Mouse (Mus musculus): ENCODE measurements around the gene Bik. TPM values are rescaled to one million over a fixed set of nuclear protein-coding genes. Genes with fewer than 3 reads are reported as not detected.

Bik gene
- polyA plus RNA-seq, 1 experiment from 2014 or later, result 11.0 TPM

- no peaks in the 10 kb centered on the region for H3K27me3 ChIP-seq
- peak overlapping the region; percentile 65; the same call in 1 of the 2 replicates for H3K9ac ChIP-seq
- H3K27ac ChIP-seq, result peak overlapping the region; percentile 68
- peak overlapping the region; percentile 51 for H3K4me3 ChIP-seq (replicated peaks)
- H3K9me3 ChIP-seq (replicated peaks), result no peaks in the 10 kb centered on the region
- peaks cover 16% of the 10 kb centered on the region for H3K4me1 ChIP-seq
- peak overlapping the region; percentile 98 for H3K4me2 ChIP-seq
- 0 out of 2 replicates have a peak, but pooled peaks have one; percentile 16 for ATAC-seq (replicated peaks; ENCODE audit: low FRiP score)
- 37% methylated on average over 15 of the region's 15 CpGs for WGBS
- H3K36me3 ChIP-seq, result no peaks in the 10 kb centered on the region
Measured at GRCm38 (mm10) chr15:83562626-83563270, 36.1 kb downstream of the Bik start.

GRCm38 (mm10) chr15:83563327-83563856 lies 36.7 kb downstream of the Bik start, which contains the start of the genes Tspo and Mcat:
Tspo (plus strand) TSS chr15:83563592.
Mcat (minus strand) TSS chr15:83563787.
- Histone ChIP-seq H3K9ac (peak within 1 kb of the TSS; percentile 65), H3K27ac (peak within 1 kb of the TSS; percentile 68), H3K4me2 (peak within 1 kb of the TSS; percentile 98), H3K36me3 (no peaks in the 10 kb centered on the region), H3K4me1 (peaks cover 16% of the 10 kb centered on the region), H3K9me3 (replicated peaks) (no peaks in the 10 kb centered on the region), H3K27me3 (no peaks in the 10 kb centered on the region), H3K4me3 (replicated peaks) (peak within 1 kb of the TSS; percentile 51)
- ATAC-seq (replicated peaks; ENCODE audit: low FRiP score), result peak; percentile 68
- under 1% methylated on average over 28 of the region's 28 CpGs for WGBS

DNA sequence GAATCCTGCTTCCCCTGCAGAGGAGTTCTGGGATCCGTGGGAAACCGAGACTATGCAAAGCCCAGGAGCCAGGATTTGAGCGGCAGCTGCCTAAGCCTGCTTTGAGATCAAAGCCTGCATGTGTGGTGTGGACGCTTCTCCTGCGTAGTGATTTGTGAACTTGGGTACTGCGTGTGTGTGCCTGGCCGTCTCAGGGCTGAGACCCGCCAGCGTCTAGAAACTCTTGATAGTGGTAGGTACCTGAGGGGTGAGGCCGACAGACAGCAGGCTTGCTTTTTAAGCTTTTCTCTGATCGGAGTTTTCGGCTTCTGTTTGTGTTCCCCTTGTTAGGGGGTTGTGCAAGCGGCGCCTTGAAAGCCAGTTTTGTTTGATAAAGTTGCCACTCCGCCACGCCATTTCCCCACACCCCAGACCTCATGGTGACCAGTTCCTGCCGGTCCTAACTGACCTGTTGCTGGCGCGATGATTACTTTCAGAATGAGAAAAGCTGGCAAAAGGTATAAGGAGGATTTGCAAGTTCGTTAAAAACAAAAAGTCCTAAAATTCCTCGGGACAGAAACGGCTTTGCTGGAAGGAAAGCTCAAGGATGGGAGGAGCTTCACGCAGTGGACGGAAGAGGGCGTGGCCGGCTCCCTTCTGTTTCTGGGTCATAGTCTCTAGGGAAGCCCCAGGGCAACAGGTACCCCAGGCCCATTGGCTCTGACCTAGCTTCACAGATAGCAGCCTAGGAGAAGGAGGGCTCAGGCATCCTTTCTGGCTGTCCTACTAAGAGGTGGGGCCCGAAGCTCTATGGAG lies 37.4 kb downstream of the Bik start:
- Histone ChIP-seq H3K36me3 (no peaks in the 10 kb centered on the region), H3K9me3 (replicated peaks) (no peaks in the 10 kb centered on the region), H3K27me3 (no peaks in the 10 kb centered on the region), H3K4me3 (replicated peaks) (peak overlapping the region; percentile 51), H3K4me1 (peaks cover 16% of the 10 kb centered on the region), H3K9ac (peak overlapping the region; percentile 65), H3K4me2 (peak overlapping the region; percentile 98), H3K27ac (peak overlapping the region; percentile 68)
- ATAC-seq (replicated peaks; ENCODE audit: low FRiP score), result peak; percentile 68
- WGBS, result 2% methylated on average over 27 of the region's 27 CpGs

- Histone ChIP-seq H3K27ac (no peak overlapping the region), H3K36me3 (no peaks in the 10 kb centered on the region), H3K27me3 (no peaks in the 10 kb centered on the region), H3K4me1 (peaks cover 16% of the 10 kb centered on the region), H3K9ac (no peak overlapping the region), H3K4me2 (no peak overlapping the region), H3K9me3 (replicated peaks) (no peaks in the 10 kb centered on the region), H3K4me3 (replicated peaks) (no peak overlapping the region)
- WGBS, result 88% methylated on average over 3 of the region's 3 CpGs
- ATAC-seq (replicated peaks; ENCODE audit: low FRiP score), result no peak; the same call in 1 of the 2 replicates
Measured at GRCm38 (mm10) chr15:83565434-83565833, 38.8 kb downstream of the Bik start.

- Histone ChIP-seq H3K4me3 (replicated peaks) (no peak overlapping the region), H3K9ac (no peak overlapping the region), H3K4me2 (no peak overlapping the region), H3K27me3 (no peaks in the 10 kb centered on the region), H3K9me3 (replicated peaks) (no peaks in the 10 kb centered on the region), H3K4me1 (peaks cover 16% of the 10 kb centered on the region), H3K36me3 (no peaks in the 10 kb centered on the region), H3K27ac (no peak overlapping the region)
- WGBS, result 79% methylated on average over 5 of the region's 5 CpGs
- no peak for ATAC-seq (replicated peaks; ENCODE audit: low FRiP score)
Measured at GRCm38 (mm10) chr15:83566006-83566405, 39.3 kb downstream of the Bik start.

DNA sequence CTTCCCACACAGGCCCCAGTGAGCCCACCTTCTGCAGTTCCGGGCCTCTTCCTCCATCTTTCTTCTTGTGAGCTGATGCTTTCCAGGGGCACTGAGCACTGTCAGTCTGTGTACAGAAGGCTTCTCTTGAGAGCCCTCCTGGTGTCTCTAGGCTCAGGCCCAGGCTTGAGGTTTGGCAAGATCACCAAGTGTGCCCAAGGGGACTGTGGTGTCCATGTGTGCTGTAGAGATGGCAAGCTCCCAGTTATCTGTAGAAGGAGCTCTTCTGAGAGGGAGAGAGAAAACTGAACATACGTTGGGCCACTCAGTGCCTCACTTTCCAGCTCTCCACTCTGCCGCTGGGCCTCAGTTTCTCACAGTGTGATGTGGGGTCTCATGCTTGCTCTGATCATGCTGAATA lies 41.1 kb downstream of the Bik start:
- H3K4me1 ChIP-seq, result peaks cover 12% of the 10 kb centered on the region
- no peak overlapping the region for H3K27ac ChIP-seq
- no peak overlapping the region for H3K4me3 ChIP-seq (replicated peaks)
- 83% methylated on average over 3 of the region's 3 CpGs for WGBS
- no peaks in the 10 kb centered on the region for H3K27me3 ChIP-seq
- H3K9ac ChIP-seq, result no peak overlapping the region
- no peaks in the 10 kb centered on the region for H3K36me3 ChIP-seq
- no peak for ATAC-seq (replicated peaks; ENCODE audit: low FRiP score)
- no peaks in the 10 kb centered on the region for H3K9me3 ChIP-seq (replicated peaks)
- no peak overlapping the region for H3K4me2 ChIP-seq

DNA sequence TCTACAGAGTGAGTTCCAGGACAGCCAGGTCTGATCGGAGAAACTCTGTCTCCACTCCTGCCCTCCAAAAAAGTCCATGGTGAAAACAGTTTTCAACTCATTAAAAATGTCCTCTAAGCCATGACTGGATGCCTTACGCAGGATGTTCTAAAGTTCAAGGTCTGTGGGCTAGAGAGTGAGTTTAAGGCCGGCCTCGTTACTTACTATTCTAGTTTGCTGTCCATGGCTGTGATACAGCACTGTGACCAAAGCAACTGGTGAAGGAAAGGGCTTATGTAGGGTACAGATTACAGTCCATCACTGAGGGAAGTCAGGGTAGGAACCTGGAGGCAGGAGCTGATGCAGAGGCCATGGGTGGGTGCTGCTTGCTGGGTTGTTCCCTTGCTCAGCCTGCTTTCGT lies 41.9 kb downstream of the Bik start:
- peaks cover 5% of the 10 kb centered on the region for H3K4me1 ChIP-seq
- H3K9me3 ChIP-seq (replicated peaks), result no peaks in the 10 kb centered on the region
- H3K27ac ChIP-seq, result no peak overlapping the region
- no peak overlapping the region for H3K4me3 ChIP-seq (replicated peaks)
- no peaks in the 10 kb centered on the region for H3K27me3 ChIP-seq
- no peak overlapping the region for H3K9ac ChIP-seq
- no peak for ATAC-seq (replicated peaks; ENCODE audit: low FRiP score)
- no peak overlapping the region for H3K4me2 ChIP-seq
- WGBS, result 95% methylated on average over 5 of the region's 5 CpGs
- no peaks in the 10 kb centered on the region for H3K36me3 ChIP-seq

GRCm38 (mm10) chr15:83569682-83570081 lies 43.0 kb downstream of the Bik start:
- Histone ChIP-seq H3K36me3 (peaks cover 10% of the 10 kb centered on the region), H3K4me1 (no peaks in the 10 kb centered on the region), H3K4me3 (replicated peaks) (no peak overlapping the region), H3K9ac (no peak overlapping the region), H3K9me3 (replicated peaks) (no peaks in the 10 kb centered on the region), H3K27me3 (no peaks in the 10 kb centered on the region), H3K4me2 (no peak overlapping the region), H3K27ac (no peak overlapping the region)
- 68% methylated on average over 11 of the region's 11 CpGs for WGBS
- no peak for ATAC-seq (replicated peaks; ENCODE audit: low FRiP score)

DNA sequence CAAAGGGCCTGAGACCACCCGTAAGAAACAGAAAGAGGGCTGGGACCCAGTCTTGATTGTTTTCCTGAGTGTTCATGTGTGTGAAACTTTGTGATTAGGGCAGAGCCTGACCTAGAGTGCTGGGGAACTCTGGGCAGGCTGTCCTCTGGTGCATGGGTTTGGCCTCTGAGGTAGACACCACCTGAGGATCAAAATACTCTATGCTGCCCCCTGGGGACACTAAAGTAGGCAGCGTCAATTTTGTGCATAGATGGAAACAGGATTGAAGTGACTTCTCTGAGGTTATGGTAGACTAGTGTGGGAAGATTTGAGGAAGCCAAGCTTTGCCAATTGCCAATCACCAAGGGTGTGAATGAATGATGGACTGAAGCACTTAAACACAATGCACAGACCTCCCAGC lies 44.0 kb downstream of the Bik start:
- ATAC-seq (replicated peaks; ENCODE audit: low FRiP score), result no peak
- no peaks in the 10 kb centered on the region for H3K4me1 ChIP-seq
- 75% methylated on average over 2 of the region's 2 CpGs for WGBS
- no peaks in the 10 kb centered on the region for H3K9me3 ChIP-seq (replicated peaks)
- no peaks in the 10 kb centered on the region for H3K27me3 ChIP-seq
- no peak overlapping the region for H3K4me2 ChIP-seq
- no peak overlapping the region for H3K27ac ChIP-seq
- H3K36me3 ChIP-seq, result peaks cover 19% of the 10 kb centered on the region
- H3K4me3 ChIP-seq (replicated peaks), result no peak overlapping the region
- H3K9ac ChIP-seq, result no peak overlapping the region

DNA sequence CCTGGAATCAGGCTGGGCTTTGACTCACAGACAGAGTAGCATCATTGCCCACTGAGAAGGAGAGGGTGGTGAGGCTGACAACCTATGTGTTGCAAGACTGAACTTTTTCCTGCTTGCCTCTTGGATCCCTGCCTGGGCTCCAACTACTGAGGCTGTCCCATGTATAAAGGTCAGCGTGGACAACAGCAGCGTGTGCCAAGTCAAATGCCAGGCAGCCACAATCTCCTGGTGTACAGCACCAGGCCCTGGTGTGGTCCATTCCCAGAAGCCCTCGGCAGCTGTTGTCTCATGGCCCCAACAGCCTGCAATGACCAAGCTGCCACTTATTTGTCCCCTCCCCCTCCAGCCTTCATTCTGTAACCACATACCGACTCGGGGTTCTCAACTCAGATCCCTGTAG lies 45.0 kb downstream of the Bik start:
- no peak overlapping the region for H3K4me2 ChIP-seq
- peaks cover 29% of the 10 kb centered on the region for H3K36me3 ChIP-seq
- no peak overlapping the region for H3K4me3 ChIP-seq (replicated peaks)
- no peak for ATAC-seq (replicated peaks; ENCODE audit: low FRiP score)
- WGBS, result 84% methylated on average over 5 of the region's 5 CpGs
- H3K4me1 ChIP-seq, result no peaks in the 10 kb centered on the region
- no peaks in the 10 kb centered on the region for H3K27me3 ChIP-seq
- H3K9ac ChIP-seq, result no peak overlapping the region
- no peaks in the 10 kb centered on the region for H3K9me3 ChIP-seq (replicated peaks)
- no peak overlapping the region for H3K27ac ChIP-seq

GRCm38 (mm10) chr15:83572132-83572531 lies 45.5 kb downstream of the Bik start:
- ATAC-seq (replicated peaks; ENCODE audit: low FRiP score), result no peak
- 79% methylated on average over 4 of the region's 4 CpGs for WGBS

DNA sequence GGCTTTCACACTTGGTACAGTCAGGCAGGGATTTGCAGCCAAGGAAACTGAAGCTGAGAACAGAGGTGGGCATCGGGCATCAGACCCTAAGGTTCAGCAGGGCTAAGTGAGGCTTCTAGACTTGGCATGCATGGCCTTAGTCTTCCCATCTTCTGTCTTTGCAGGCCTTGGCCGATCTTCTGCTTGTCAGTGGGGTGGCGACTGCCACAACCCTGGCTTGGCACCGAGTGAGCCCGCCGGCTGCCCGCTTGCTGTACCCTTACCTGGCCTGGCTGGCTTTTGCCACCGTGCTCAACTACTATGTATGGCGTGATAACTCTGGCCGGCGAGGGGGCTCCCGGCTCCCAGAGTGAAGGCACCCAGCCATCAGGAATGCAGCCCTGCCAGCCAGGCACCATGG lies 46.9 kb downstream of the Bik start:
- Histone ChIP-seq H3K27me3 (no peaks in the 10 kb centered on the region), H3K9ac (no peak overlapping the region), H3K4me2 (no peak overlapping the region), H3K36me3 (peaks cover 49% of the 10 kb centered on the region), H3K4me1 (no peaks in the 10 kb centered on the region), H3K27ac (no peak overlapping the region), H3K4me3 (replicated peaks) (no peak overlapping the region), H3K9me3 (replicated peaks) (no peaks in the 10 kb centered on the region)
- no peak for ATAC-seq (replicated peaks; ENCODE audit: low FRiP score)
- WGBS, result 93% methylated on average over 12 of the region's 12 CpGs

More at GRCm38 (mm10) chr15:83572132-83572531, 45.5 kb downstream of the Bik start:
- Histone ChIP-seq H3K9ac (no peak overlapping the region), H3K36me3 (peaks cover 34% of the 10 kb centered on the region), H3K9me3 (replicated peaks) (no peaks in the 10 kb centered on the region), H3K4me1 (no peaks in the 10 kb centered on the region), H3K4me3 (replicated peaks) (no peak overlapping the region), H3K27me3 (no peaks in the 10 kb centered on the region), H3K4me2 (no peak overlapping the region), H3K27ac (no peak overlapping the region)
